Mouse (Mus musculus): ENCODE measurements around the gene Qtrt1. TPM values are rescaled to one million over a fixed set of nuclear protein-coding genes. Genes with fewer than 3 reads are reported as not detected.
"Not testable (repeated sequence)": the region's sequence is repeated elsewhere in the genome, so short reads cannot be mapped to it uniquely, and the experiment has no call there.

Qtrt1 gene
- polyA plus RNA-seq, 1 experiment from 2014 or later: 74.0 TPM

DNA sequence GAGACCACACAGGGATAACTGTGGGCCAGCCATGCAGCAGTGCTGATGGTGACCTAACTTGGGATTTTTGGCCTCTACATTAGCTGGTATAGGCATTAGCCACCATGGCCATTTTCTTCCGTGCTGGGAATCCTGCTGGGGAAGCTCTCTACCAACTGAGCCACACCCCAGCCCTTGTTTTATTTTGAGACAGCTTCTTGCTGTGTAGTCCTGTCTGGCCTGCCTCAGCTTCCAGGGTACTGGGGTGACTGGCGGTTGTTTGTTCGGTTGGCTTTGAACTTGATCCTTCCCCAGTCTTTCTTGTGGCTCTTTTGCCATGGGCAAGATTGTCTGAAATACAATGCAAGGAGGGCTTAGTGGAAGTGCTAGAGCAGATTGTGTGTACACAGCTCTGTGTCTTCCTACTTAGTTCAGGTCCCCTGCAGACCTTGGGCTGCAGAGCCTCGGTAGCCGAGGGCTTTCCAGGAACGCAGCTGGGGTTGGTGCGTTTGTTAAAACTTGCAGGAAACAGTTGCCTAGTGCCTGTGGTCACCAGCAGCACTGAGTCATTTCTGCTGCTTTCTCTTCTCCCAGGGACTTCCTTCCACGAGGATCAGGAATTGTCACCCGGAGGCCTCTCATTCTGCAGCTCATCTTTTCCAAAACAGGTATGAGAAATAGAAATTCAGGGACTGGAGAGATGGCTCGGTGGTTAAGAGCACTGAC, 45.4 kb downstream of the Qtrt1 start:
- Histone ChIP-seq H3K4me1 (peaks cover 1% of the 10 kb centered on the region; the same call in 1 of the 2 replicates), H3K36me3 (replicated peaks) (peaks cover 26% of the 10 kb centered on the region)
- WGBS: 83% methylated on average over 10 of the region's 10 CpGs

GRCm38 (mm10) chr9:21458821-21459220, 47.2 kb downstream of the Qtrt1 start:
- Histone ChIP-seq H3K9me3 (no peaks in the 10 kb centered on the region), H3K36me3 (replicated peaks) (peaks cover 26% of the 10 kb centered on the region), H3K27me3 (ENCODE audit: poor library complexity, severe bottlenecking) (no peaks in the 10 kb centered on the region), H3K27ac (no peak overlapping the region), H3K4me3 (no peak overlapping the region), H3K4me1 (no peaks in the 10 kb centered on the region)
- 93% methylated on average over 3 of the region's 3 CpGs for WGBS
- DNase-seq (ENCODE audit: extremely low spot score, low spot score): no peak

More for the DNA sequence above, 45.4 kb downstream of the Qtrt1 start:
- no peaks in the 10 kb centered on the region for H3K27me3 ChIP-seq (ENCODE audit: poor library complexity, severe bottlenecking)
- H3K9me3 ChIP-seq: no peaks in the 10 kb centered on the region
- DNase-seq (ENCODE audit: extremely low spot score, low spot score): no peak
- H3K4me3 ChIP-seq: no peak overlapping the region
- H3K27ac ChIP-seq: no peak overlapping the region

GRCm38 (mm10) chr9:21460400-21460940, 48.8 kb downstream of the Qtrt1 start:
- Histone ChIP-seq H3K9me3 (no peaks in the 10 kb centered on the region), H3K27ac (no peak overlapping the region), H3K4me1 (no peaks in the 10 kb centered on the region), H3K36me3 (replicated peaks) (peaks cover 37% of the 10 kb centered on the region), H3K27me3 (ENCODE audit: poor library complexity, severe bottlenecking) (no peaks in the 10 kb centered on the region), H3K4me3 (no peak overlapping the region)
- DNase-seq (ENCODE audit: extremely low spot score, low spot score): no peak
- 94% methylated on average over 3 of the region's 3 CpGs for WGBS

DNA sequence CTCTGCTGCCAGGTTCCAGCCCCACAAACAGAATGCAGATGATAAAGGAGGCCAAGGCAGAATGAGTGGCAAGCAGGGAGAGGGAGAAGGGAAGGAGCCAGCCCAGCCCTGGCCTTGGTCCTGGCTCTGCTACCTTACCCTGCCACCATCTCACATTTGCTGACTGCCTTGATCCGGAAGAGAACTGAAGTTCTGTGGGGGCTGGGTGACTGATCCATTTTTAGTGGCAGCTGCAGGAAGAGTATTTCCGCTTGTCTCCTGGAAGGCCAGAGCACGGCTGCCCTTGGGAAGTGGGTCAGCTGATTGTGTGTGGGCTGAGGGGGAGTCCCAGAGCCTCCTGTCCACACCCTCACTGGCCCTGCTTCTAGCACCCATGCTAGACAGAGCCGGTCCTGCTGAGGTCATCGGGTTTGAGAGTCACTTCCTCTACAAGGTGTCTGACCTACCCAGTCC, 51.5 kb downstream of the Qtrt1 start:
- H3K27me3 ChIP-seq (ENCODE audit: poor library complexity, severe bottlenecking): no peaks in the 10 kb centered on the region
- H3K4me1 ChIP-seq: no peaks in the 10 kb centered on the region
- H3K9me3 ChIP-seq: no peaks in the 10 kb centered on the region
- H3K36me3 ChIP-seq (replicated peaks): peaks cover 56% of the 10 kb centered on the region
- no peak overlapping the region for H3K4me3 ChIP-seq
- H3K27ac ChIP-seq: 0 out of 2 replicates have a peak overlapping the region, but pooled peaks have one; percentile 4
- WGBS: 88% methylated on average over 5 of the region's 5 CpGs
- DNase-seq (ENCODE audit: extremely low spot score, low spot score): no peak

GRCm38 (mm10) chr9:21463766-21464564, 52.3 kb downstream of the Qtrt1 start:
- 90% methylated on average over 3 of the region's 3 CpGs for WGBS
- Histone ChIP-seq H3K36me3 (replicated peaks) (peaks cover 57% of the 10 kb centered on the region), H3K4me3 (no peak overlapping the region), H3K9me3 (no peaks in the 10 kb centered on the region), H3K27me3 (ENCODE audit: poor library complexity, severe bottlenecking) (no peaks in the 10 kb centered on the region), H3K27ac (0 out of 2 replicates have a peak overlapping the region, but pooled peaks have one; percentile 4), H3K4me1 (no peaks in the 10 kb centered on the region)
- no peak for DNase-seq (ENCODE audit: extremely low spot score, low spot score)

DNA sequence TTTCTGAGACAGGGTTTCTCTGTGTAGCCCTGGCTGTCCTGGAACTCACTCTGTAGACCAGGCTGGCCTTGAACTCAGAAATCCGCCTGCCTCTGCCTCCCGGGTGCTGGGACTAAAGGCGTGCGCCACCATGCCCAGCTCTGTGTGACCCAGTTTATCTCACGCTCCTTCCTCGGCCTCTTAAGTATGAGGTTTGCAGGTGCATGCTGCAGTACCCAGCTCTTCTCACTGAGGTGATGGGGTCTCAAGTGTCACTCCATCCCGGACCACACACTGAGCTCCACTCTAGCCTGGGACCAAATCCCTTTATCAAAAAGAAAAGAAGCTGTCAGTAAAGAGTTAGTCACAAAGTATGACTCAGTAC, 52.9 kb downstream of the Qtrt1 start:
- not testable (repeated sequence) for H3K27me3 ChIP-seq (ENCODE audit: poor library complexity, severe bottlenecking); H3K27ac ChIP-seq; DNase-seq (ENCODE audit: extremely low spot score, low spot score); H3K4me3 ChIP-seq; H3K4me1 ChIP-seq; H3K9me3 ChIP-seq
- peaks cover 59% of the 10 kb centered on the region for H3K36me3 ChIP-seq (replicated peaks)
- WGBS: 94% methylated on average over 7 of the region's 7 CpGs

DNA sequence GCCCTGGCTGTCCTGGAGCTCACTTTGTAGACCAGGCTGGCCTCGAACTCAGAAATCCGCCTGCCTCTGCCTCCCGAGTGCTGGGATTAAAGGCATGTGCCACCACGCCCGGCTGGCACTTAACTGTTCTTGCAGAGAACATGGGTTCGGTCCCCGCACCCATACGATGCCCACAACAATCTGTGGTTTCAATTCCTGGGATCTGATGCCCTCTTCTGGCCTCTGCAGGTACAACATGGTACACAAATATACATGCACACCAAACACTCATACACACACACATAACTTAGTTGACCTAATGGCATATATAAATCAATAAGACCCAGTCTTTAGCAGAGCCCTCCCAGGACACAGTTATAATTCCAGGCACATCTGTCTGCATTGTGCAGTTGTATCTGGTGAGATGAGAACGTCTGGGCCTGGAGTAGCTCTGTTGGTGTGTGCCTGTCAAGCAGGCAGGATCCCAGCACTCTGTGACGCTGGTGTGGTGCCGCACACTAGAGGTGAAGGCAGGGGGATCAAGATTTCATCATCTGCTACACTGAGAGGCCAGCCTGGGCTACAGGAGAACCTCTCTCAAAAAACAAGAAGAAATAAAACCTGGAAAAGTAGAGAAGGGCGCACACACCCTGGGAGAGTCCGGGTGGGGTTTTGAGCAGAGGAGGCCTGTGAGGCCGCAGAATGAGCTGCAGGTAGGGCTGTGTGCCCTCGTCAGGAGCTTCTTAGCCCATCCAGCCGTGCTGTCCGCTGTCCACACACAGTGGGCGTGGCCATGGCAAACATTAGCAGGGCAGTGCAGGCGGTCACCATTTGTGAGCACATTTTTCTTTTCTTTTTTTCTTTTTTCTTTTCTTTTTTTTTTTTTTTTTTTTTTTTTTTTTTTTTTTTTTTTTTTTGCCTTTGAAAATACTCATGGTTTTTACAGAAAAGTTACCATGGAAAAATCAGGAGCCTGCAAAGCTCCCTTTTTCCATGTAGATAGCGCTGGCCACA, 57.7 kb downstream of the Qtrt1 start:
- H3K36me3 ChIP-seq (replicated peaks): peaks cover 90% of the 10 kb centered on the region
- 89% methylated on average over 20 of the region's 20 CpGs for WGBS
- H3K27me3 ChIP-seq (ENCODE audit: poor library complexity, severe bottlenecking): no peaks in the 10 kb centered on the region
- H3K4me1 ChIP-seq: no peaks in the 10 kb centered on the region
- H3K27ac ChIP-seq: no peak overlapping the region
- H3K4me3 ChIP-seq: no peak overlapping the region
- DNase-seq (ENCODE audit: extremely low spot score, low spot score): peak; percentile 34
- no peaks in the 10 kb centered on the region for H3K9me3 ChIP-seq

Other genes starting within 250 kb of the Qtrt1 start
- 3.8 and 4.3 TPM in 2 replicates for gene Pde4a, start 246.1 kb upstream of the Qtrt1 start, polyA plus RNA-seq (2016; fragmentation: Nextera tagmentation; extraction: Ambion mirVana)
- 46.7 and 48.6 TPM in 2 replicates for gene Keap1, start 172.5 kb upstream of the Qtrt1 start, polyA plus RNA-seq (2016; fragmentation: Nextera tagmentation; extraction: Ambion mirVana)
- 0.07 and 0.10 TPM in 2 replicates for gene S1pr5, start 163.4 kb upstream of the Qtrt1 start, polyA plus RNA-seq (2016; fragmentation: Nextera tagmentation; extraction: Ambion mirVana)
- gene Atg4d, start 146.5 kb upstream of the Qtrt1 start, polyA plus RNA-seq (2016; fragmentation: Nextera tagmentation; extraction: Ambion mirVana): 45.2 and 48.5 TPM in 2 replicates
- 18.3 and 18.8 TPM in 2 replicates for gene Kri1, start 123.9 kb upstream of the Qtrt1 start, polyA plus RNA-seq (2016; fragmentation: Nextera tagmentation; extraction: Ambion mirVana)
- gene Cdkn2d, start 120.4 kb upstream of the Qtrt1 start, polyA plus RNA-seq (2016; fragmentation: Nextera tagmentation; extraction: Ambion mirVana): 40.4 and 42.9 TPM in 2 replicates
- gene Ap1m2, start 99.5 kb upstream of the Qtrt1 start, polyA plus RNA-seq (2016; fragmentation: Nextera tagmentation; extraction: Ambion mirVana): 6.3 and 8.5 TPM in 2 replicates
- 62.6 and 71.5 TPM in 2 replicates for gene Slc44a2, start 91.1 kb upstream of the Qtrt1 start, polyA plus RNA-seq (2016; fragmentation: Nextera tagmentation; extraction: Ambion mirVana)
- 328 and 336 TPM in 2 replicates for gene Ilf3, start 44.0 kb upstream of the Qtrt1 start, polyA plus RNA-seq (2016; fragmentation: Nextera tagmentation; extraction: Ambion mirVana)
- 65.9 and 66.3 TPM in 2 replicates for gene Dnm2, start 13.1 kb downstream of the Qtrt1 start, polyA plus RNA-seq (2016; fragmentation: Nextera tagmentation; extraction: Ambion mirVana)
- gene Tmed1, start 98.4 kb downstream of the Qtrt1 start, polyA plus RNA-seq (2016; fragmentation: Nextera tagmentation; extraction: Ambion mirVana): 116 and 119 TPM in 2 replicates
- 4.4 and 5.1 TPM in 2 replicates for gene AB124611, start 114.3 kb downstream of the Qtrt1 start, polyA plus RNA-seq (2016; fragmentation: Nextera tagmentation; extraction: Ambion mirVana)
- 58.3 and 59.8 TPM in 2 replicates for gene Carm1, start 135.1 kb downstream of the Qtrt1 start, polyA plus RNA-seq (2016; fragmentation: Nextera tagmentation; extraction: Ambion mirVana)
- 31.4 and 32.3 TPM in 2 replicates for gene Timm29, start 180.9 kb downstream of the Qtrt1 start, polyA plus RNA-seq (2016; fragmentation: Nextera tagmentation; extraction: Ambion mirVana)
- gene Yipf2, start 181.0 kb downstream of the Qtrt1 start, polyA plus RNA-seq (2016; fragmentation: Nextera tagmentation; extraction: Ambion mirVana): 19.0 and 20.4 TPM in 2 replicates
- 147 and 149 TPM in 2 replicates for gene Smarca4, start 204.3 kb downstream of the Qtrt1 start, polyA plus RNA-seq (2016; fragmentation: Nextera tagmentation; extraction: Ambion mirVana)